Mouse (Mus musculus) neural tube, embryonic 12.5 days (tissue): ENCODE measurements around the gene Rps19. TPM values are rescaled to one million over a fixed set of nuclear protein-coding genes. Genes with fewer than 3 reads are reported as not detected.

ENCODE experiments used
- ATAC-seq: fragments of 200-750 bp; cut with Nextera tagmentation; 2 replicates; pipeline ENCODE4 v1.8.0; 2017; ENCODE audit warnings: low read depth, mild to moderate bottlenecking, moderate TSS enrichment, moderate library complexity; ENCODE audit not compliant: low FRiP score
- H3K27ac ChIP-seq: fragments of 300-500 bp; sonication (generic); 2 replicates; pipeline ENCODE4 v1.5.1; 2016
- H3K27me3 ChIP-seq: fragments of 300-500 bp; sonication (generic); replicated peaks from 2 replicates; pipeline ENCODE4 v1.6.1; 2016; ENCODE audit warnings: mild to moderate bottlenecking
- H3K36me3 ChIP-seq: fragments of 300-500 bp; sonication (generic); 2 replicates; pipeline ENCODE4 v1.6.1; 2016; ENCODE audit warnings: mild to moderate bottlenecking
- H3K4me1 ChIP-seq: fragments of 300-500 bp; sonication (generic); 2 replicates; pipeline ENCODE4 v1.6.1; 2016
- H3K4me2 ChIP-seq: fragments of 300-500 bp; sonication (generic); replicated peaks from 2 replicates; pipeline ENCODE4 v1.6.1; 2016; ENCODE audit warnings: mild to moderate bottlenecking
- H3K4me3 ChIP-seq: fragments of 300-500 bp; sonication (generic); 2 replicates; pipeline ENCODE4 v1.5.1; 2016
- H3K9ac ChIP-seq: fragments of 300-500 bp; sonication (generic); 2 replicates; pipeline ENCODE4 v1.6.1; 2016; ENCODE audit warnings: mild to moderate bottlenecking
- H3K9me3 ChIP-seq: fragments of 300-500 bp; sonication (generic); 2 replicates; pipeline ENCODE4 v1.6.1; 2016; ENCODE audit warnings: mild to moderate bottlenecking
- WGBS: fragments of 180-500 bp; shearing (Covaris S2); methylation state at CpG from one replicate; pipeline ENCODE4 v1.1.7; 2016; 5-methylcytosine and 5-hydroxymethylcytosine counted together
- polyA plus RNA-seq: library from polyadenylated mRNA; unstranded; fragments of >200 nt; fragmentation: Nextera tagmentation; extraction: Ambion mirVana; gene quantifications from 2 replicates; pipeline ENCODE4 v1.2.1, GENCODE M21; 2016

Rps19 gene
- polyA plus RNA-seq, 1 experiment from 2014 or later = 1,344 TPM

DNA sequence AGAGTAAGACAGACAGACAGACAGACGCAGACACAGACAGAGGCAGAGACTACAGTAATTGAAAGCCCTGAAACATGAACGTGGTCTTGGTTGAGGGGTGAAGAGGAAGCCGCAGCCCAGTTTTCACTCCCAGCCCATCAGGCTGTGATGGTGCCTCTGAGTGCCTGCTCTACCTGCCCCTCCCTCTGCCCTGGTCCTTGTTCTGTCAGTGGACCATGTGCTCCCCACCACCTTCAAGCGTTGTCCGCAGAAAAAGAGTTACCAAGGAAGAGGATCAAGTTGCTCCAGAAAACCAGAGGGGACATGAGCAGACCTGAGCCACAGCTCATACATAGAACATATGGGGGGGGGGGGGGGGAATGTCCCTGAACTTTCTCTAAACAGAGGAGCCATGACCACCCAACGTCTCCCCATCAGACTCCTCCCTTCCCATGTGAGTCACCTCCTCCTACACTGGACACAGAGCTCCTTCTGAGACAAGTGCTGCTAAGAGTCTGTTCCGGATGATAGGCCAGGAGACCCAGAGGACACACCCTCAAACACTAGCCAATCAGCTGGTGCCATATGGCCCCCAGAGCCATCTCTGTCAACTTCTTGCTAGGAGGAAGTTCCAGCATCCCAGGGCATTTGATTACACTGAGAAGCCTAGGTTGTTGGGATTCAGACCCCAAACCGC lies 31.5 kb upstream of the Rps19 start:
- no peak for ATAC-seq

DNA sequence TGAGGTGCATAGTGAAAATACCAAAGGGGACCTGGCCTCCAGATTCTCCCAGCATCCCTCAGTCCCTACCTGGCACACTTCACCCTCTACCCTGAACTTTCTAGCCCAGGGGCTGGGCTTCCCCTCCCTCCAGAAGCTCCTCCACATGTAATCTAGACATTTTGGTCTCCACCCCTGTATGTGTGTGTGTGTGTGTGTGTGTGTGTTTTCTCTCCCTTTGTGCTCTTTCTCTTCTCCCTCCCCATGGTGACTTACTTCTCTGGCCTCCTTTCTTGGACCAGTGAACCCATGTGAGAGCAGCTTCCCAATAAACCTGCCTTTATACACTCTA lies 31.0 kb upstream of the Rps19 start:
- no peaks in the 10 kb centered on the region for H3K27me3 ChIP-seq

More for the DNA sequence above, 31.5 kb upstream of the Rps19 start:
- no peaks in the 10 kb centered on the region for H3K27me3 ChIP-seq
- no peak overlapping the region for H3K9ac ChIP-seq
- H3K36me3 ChIP-seq = no peaks in the 10 kb centered on the region
- no peaks in the 10 kb centered on the region for H3K9me3 ChIP-seq
- no peak overlapping the region for H3K4me2 ChIP-seq
- no peaks in the 10 kb centered on the region for H3K4me1 ChIP-seq
- 83% methylated on average over 8 of the region's 8 CpGs for WGBS
- H3K4me3 ChIP-seq = no peak overlapping the region
- no peak overlapping the region for H3K27ac ChIP-seq

DNA sequence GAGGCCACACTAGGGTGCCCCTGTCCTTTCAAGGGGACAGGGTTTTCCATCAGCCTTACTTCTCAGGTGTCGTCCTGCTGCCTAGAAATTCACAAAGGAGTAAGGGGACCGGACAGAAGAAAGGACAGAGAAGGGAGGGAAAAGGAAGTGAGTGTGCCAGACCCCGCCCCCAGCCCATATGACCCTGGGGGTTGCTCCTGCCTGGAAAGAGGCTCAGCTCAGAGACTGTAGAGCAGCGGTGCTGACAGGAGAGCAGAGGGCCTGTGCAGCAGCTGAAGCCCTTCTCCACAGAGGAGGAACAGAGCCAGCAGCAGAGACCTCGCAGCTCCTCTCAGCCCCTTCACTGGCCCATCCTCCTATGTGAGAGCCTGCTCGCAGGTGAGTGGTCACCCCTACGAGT lies 30.5 kb upstream of the Rps19 start:
- no peak for ATAC-seq
- 43% methylated on average over 7 of the region's 7 CpGs for WGBS

More for the DNA sequence above, 31.0 kb upstream of the Rps19 start:
- Histone ChIP-seq H3K9ac (no peak overlapping the region), H3K9me3 (no peaks in the 10 kb centered on the region), H3K4me3 (no peak overlapping the region), H3K4me1 (no peaks in the 10 kb centered on the region), H3K36me3 (no peaks in the 10 kb centered on the region), H3K27ac (no peak overlapping the region), H3K4me2 (no peak overlapping the region)
- no peak for ATAC-seq

DNA sequence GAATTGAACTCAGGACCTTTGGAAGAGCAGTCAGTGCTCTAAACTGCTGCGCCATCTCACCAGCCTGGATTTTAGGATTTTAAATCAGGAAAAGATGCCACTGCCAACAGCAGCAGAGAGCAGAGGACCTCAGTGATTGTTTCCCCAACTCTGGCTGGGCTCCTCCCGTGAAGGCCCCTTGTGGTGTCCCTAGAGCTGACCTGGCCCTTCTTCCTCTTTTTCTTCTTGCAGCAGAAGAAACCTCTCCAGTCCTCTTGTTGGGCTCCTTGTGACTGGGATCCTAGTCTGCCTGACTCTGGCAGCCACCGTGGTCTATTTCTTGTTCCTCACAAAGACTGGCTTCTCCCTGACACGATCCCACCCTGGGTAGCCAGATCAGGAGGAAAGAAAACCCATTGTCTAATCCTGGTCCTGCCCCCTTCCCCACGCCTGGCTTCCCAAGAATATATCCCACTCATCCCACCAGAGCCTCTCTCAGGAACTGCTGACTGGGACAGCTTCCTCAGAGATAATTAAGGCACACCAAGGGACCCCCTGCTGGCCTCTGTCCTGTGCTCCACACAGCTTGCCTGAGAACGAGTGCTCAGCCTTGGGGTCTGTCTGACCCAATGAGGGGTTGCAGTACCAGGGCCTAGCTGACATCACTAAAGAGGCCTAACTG lies 27.6 kb upstream of the Rps19 start:
- H3K4me3 ChIP-seq = no peak overlapping the region
- H3K9ac ChIP-seq = no peak overlapping the region
- no peak overlapping the region for H3K4me2 ChIP-seq
- WGBS = 37% methylated on average over 6 of the region's 6 CpGs
- no peaks in the 10 kb centered on the region for H3K36me3 ChIP-seq
- H3K27ac ChIP-seq = no peak overlapping the region
- H3K4me1 ChIP-seq = no peaks in the 10 kb centered on the region
- ATAC-seq = no peak
- H3K9me3 ChIP-seq = no peaks in the 10 kb centered on the region
- H3K27me3 ChIP-seq = no peaks in the 10 kb centered on the region

More for the DNA sequence above, 30.5 kb upstream of the Rps19 start:
- no peaks in the 10 kb centered on the region for H3K4me1 ChIP-seq
- H3K27ac ChIP-seq = no peak overlapping the region
- no peak overlapping the region for H3K4me2 ChIP-seq
- H3K27me3 ChIP-seq = no peaks in the 10 kb centered on the region
- H3K9ac ChIP-seq = no peak overlapping the region
- no peaks in the 10 kb centered on the region for H3K36me3 ChIP-seq
- no peak overlapping the region for H3K4me3 ChIP-seq
- H3K9me3 ChIP-seq = no peaks in the 10 kb centered on the region

DNA sequence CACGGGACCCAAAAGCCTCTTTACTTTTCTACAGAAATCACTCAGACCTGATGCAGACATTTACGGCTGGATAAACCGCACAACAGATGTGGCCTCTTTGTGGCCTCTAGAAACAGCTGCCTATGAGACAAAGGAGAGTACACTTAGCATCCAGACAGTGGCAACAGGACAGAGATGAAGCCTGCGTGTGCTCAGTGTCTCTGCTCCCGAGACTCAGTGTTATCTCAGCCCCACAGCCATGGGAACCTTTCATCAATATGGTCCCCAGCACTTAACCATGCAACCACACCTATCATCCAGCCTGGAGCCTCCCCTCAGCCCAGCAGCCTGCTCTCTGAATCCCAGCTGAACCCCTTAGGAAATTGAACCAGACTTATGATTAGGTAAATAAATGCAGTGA lies 24.9 kb upstream of the Rps19 start:
- H3K27me3 ChIP-seq = no peaks in the 10 kb centered on the region
- WGBS = 66% methylated on average over 5 of the region's 5 CpGs
- no peaks in the 10 kb centered on the region for H3K9me3 ChIP-seq
- H3K36me3 ChIP-seq = no peaks in the 10 kb centered on the region
- no peak overlapping the region for H3K27ac ChIP-seq
- no peak overlapping the region for H3K4me2 ChIP-seq
- H3K4me3 ChIP-seq = no peak overlapping the region
- ATAC-seq = no peak
- no peaks in the 10 kb centered on the region for H3K4me1 ChIP-seq
- no peak overlapping the region for H3K9ac ChIP-seq

DNA sequence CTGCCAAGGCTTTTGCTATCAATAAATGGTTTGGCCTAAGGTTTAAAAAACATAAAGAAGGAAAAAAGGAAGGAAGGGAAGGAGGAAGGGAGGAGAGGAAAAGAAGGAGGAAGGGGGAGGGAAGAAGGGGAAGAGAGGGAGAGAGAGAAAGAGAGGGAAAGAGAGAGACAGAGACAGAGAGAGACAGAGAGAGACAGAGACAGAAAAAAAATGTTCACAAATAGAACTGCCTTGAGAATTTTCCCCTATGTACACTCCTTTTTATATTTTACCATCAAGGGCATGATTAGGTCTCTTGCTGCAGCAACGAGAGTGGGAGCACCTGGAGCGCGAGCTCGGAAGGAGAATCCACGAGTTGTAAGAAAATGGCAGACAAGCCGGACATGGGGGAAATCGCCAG lies 22.3 kb upstream of the Rps19 start, which contains the start of gene Gm9844:
Gene Gm9844, plus strand, starts transcription at position 301 of the 400 bp plus-strand sequence.
- no peak within 1 kb of the TSS for H3K4me2 ChIP-seq
- H3K4me1 ChIP-seq = no peaks in the 10 kb centered on the region
- no peaks in the 10 kb centered on the region for H3K9me3 ChIP-seq
- H3K27me3 ChIP-seq = no peaks in the 10 kb centered on the region
- no peak within 1 kb of the TSS for H3K27ac ChIP-seq
- H3K9ac ChIP-seq = no peak within 1 kb of the TSS
- H3K36me3 ChIP-seq = no peaks in the 10 kb centered on the region
- ATAC-seq = no peak
- 88% methylated on average over 7 of the region's 7 CpGs for WGBS
- no peak within 1 kb of the TSS for H3K4me3 ChIP-seq

DNA sequence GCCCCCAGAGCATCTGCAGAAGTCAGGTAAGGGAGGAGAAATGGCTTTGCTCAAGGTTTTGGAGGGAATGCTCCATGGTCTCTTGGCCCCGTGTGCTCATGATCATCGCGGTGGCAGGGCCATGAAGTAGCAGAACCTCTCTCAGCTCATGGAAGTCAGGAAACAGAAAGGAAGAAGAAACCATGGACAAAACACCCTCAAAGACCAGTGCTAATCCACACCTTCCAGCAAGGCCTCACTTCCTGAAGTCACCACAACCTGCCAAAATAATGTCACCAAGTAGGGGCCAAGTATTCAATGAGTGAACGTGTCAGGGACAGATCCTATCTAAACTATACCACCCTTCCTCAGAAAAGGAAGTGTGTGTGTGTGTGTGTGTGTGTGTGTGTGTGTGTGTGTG lies 21.3 kb upstream of the Rps19 start:
- no peak overlapping the region for H3K27ac ChIP-seq
- H3K9ac ChIP-seq = no peak overlapping the region
- no peaks in the 10 kb centered on the region for H3K36me3 ChIP-seq
- H3K27me3 ChIP-seq = no peaks in the 10 kb centered on the region
- 93% methylated on average over 4 of the region's 4 CpGs for WGBS
- H3K4me1 ChIP-seq = no peaks in the 10 kb centered on the region
- no peak overlapping the region for H3K4me3 ChIP-seq
- no peaks in the 10 kb centered on the region for H3K9me3 ChIP-seq
- ATAC-seq = no peak
- no peak overlapping the region for H3K4me2 ChIP-seq

DNA sequence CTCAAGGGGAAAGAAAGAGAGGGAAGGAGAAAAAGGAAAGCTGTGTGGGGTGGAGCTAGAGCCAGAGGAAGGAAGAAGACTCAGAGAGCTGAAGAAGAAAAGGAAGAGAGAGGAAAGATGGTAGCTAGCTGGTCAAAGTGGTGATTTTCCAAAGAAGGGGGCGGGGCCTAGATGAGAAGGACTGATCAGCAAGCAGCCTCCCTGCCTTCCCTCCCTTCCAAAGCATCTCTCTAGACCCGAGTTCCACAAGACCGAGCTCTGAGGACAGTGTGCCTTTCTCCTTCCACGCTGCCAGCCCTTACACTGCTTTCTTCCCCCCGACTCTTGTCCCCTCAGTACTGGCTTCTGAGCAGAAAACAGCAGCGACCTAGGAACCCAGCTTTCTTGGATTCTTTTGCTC lies 20.0 kb upstream of the Rps19 start:
- no peak overlapping the region for H3K9ac ChIP-seq
- no peak for ATAC-seq

DNA sequence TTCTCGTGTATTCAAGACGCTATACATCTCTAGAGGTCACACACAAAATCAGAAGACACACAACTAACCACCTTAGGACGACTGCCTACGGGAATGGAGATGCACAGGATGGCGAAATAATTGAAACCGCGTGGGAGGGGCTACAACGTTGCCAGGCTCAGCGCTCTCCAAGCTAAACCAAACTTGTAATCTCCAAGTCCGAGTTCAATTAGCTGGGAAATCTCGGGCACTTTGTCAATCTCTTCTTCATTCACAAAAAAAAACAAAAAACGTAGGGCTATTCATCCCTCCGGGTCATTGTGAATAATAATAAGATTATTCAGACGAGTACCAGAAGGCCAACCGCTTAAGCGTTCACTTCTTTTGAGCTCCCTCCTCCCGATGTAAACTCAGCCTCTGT lies 15.1 kb upstream of the Rps19 start:
- 59% methylated on average over 17 of the region's 17 CpGs for WGBS
- Histone ChIP-seq H3K36me3 (no peaks in the 10 kb centered on the region), H3K4me1 (no peaks in the 10 kb centered on the region), H3K9ac (no peak overlapping the region), H3K27me3 (0 out of 2 replicates have a peak, but pooled peaks cover 6% of the 10 kb centered on the region), H3K9me3 (peaks cover 5% of the 10 kb centered on the region; the same call in 1 of the 2 replicates), H3K27ac (no peak overlapping the region), H3K4me2 (no peak overlapping the region), H3K4me3 (no peak overlapping the region)
- ATAC-seq = no peak

More for the DNA sequence above, 20.0 kb upstream of the Rps19 start:
- WGBS = 38% methylated on average over 6 of the region's 6 CpGs
- Histone ChIP-seq H3K4me1 (no peaks in the 10 kb centered on the region), H3K27ac (no peak overlapping the region), H3K36me3 (no peaks in the 10 kb centered on the region), H3K4me2 (no peak overlapping the region), H3K4me3 (no peak overlapping the region), H3K9me3 (no peaks in the 10 kb centered on the region), H3K27me3 (no peaks in the 10 kb centered on the region)

DNA sequence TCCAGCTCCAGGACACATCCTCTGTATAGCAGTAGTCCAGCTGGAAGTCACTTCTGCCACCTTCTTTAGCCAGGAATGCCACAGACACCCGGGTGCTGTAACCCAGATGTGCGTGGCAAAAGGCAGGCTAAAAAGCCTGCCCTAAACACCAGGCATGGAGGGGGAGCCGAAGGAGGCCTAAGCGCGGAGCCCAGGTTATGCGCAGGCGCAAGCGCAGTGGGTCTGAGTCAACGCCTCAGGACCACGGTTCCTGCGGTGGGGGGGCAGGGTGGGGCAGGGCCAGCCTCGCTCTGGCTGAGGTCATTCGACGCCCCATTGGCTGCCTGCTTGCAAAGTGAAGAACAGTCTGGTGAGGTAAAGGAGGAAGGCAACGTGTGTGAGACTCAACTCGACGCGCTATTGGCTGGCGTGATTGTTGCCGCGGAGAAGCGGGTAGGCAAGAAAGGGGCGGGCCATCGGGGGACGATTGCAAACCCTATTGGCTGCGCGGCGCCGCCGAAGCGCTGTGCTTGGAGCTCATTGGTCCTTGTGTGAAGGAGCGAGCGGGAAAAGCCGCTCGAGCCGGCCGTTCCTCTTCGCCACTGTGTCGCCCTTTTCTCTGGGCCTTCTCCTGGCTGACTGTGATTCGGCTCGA lies 14.5 kb upstream of the Rps19 start, which contains the start of the genes Lypd4 and Dmrtc2:
Gene Lypd4, minus strand, starts transcription at position 410 of the 634 bp plus-strand sequence.
Gene Dmrtc2, plus strand, starts transcription at position 526 of the 634 bp plus-strand sequence.
- H3K9ac ChIP-seq = no peak within 1 kb of the TSS
- WGBS = 52% methylated on average over 41 of the region's 41 CpGs
- H3K4me2 ChIP-seq = no peak within 1 kb of the TSS
- no peaks in the 10 kb centered on the region for H3K36me3 ChIP-seq
- H3K4me1 ChIP-seq = no peaks in the 10 kb centered on the region
- H3K4me3 ChIP-seq = no peak within 1 kb of the TSS
- H3K9me3 ChIP-seq = peaks cover 5% of the 10 kb centered on the region; the same call in 1 of the 2 replicates
- no peak for ATAC-seq
- H3K27ac ChIP-seq = no peak within 1 kb of the TSS
- H3K27me3 ChIP-seq = 0 out of 2 replicates have a peak, but pooled peaks cover 6% of the 10 kb centered on the region

DNA sequence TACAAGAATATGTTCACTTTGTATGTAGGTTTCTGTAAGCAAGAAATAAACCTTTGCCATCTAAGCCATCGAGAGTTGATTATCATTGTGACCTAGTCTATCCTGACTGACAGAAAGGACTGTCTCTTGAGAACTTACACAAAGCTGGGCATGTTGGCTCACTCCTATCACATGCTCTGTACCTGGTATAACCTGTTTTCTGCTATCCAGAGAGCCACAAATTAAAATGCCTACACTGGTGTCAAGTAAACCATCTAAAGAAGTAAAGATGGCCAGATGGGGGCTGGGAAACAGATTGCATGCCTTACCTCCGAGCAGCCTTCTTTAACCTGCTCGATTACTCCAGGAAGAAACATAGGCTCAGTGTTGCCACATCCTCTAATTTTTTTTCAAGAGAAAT lies 6.6 kb upstream of the Rps19 start:
- WGBS = 87% methylated on average over 3 of the region's 3 CpGs
- no peak for ATAC-seq
- no peaks in the 10 kb centered on the region for H3K4me1 ChIP-seq
- H3K4me3 ChIP-seq = no peak overlapping the region
- no peaks in the 10 kb centered on the region for H3K9me3 ChIP-seq
- no peak overlapping the region for H3K27ac ChIP-seq
- no peak overlapping the region for H3K9ac ChIP-seq
- H3K36me3 ChIP-seq = no peaks in the 10 kb centered on the region
- 0 out of 2 replicates have a peak, but pooled peaks cover 3% of the 10 kb centered on the region for H3K27me3 ChIP-seq
- no peak overlapping the region for H3K4me2 ChIP-seq

DNA sequence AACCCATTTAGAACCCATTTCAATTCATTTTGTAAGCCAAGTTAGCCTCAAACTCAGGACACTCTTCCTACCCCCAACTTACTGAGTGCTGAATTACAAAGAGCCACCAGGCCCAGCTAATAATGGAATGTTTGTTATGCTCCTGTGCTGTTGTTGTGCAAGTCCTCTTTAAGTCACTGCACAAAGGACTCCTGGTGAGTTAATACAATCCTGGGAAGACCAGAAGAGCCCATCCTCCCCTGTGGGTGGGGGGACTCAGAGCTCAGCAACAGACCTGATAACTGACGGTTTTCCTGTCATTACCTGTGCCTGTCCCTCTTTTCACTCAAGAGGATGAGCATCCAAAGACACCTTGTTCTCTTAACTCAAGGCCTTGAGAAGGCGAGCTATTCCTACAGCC lies 4.6 kb upstream of the Rps19 start:
- Histone ChIP-seq H3K9ac (no peak overlapping the region), H3K4me3 (no peak overlapping the region), H3K4me1 (no peaks in the 10 kb centered on the region), H3K27ac (no peak overlapping the region), H3K36me3 (no peaks in the 10 kb centered on the region), H3K4me2 (no peak overlapping the region), H3K27me3 (0 out of 2 replicates have a peak, but pooled peaks cover 3% of the 10 kb centered on the region), H3K9me3 (no peaks in the 10 kb centered on the region)
- WGBS = 9% methylated on average over 2 of the region's 2 CpGs
- ATAC-seq = no peak
